25 mouse cellular contexts compared by ENCODE assay signal in genomic region chr7:105247671-105248070, GRCm38 (mm10). TPM values are rescaled to one million over a fixed set of nuclear protein-coding genes. Genes with fewer than 3 reads are reported as not detected.
"Had no signal": no experiment of that assay in that cellular context is flagged by ENCODE, and none has a peak within 500 bp of the region (broad histone marks: within the 10 kb centered on the region; RNA-seq: fewer than 3 reads in every experiment).

No protein-coding gene starts in this region.

- H3K9ac ChIP-seq: lung, embryonic 15.5 days; midbrain, embryonic 13.5 days; midbrain, embryonic 15.5 days; neural tube, embryonic 12.5 days; stomach, embryonic 15.5 days had no signal

- H3K27me3 ChIP-seq: lung, embryonic 15.5 days; megakaryocyte, embryonic 14.5 days; midbrain, embryonic 13.5 days; midbrain, embryonic 15.5 days; neural tube, embryonic 12.5 days; stomach, embryonic 15.5 days had no signal

- H3K9me3 ChIP-seq: lung, embryonic 15.5 days; megakaryocyte, embryonic 14.5 days; midbrain, embryonic 13.5 days; midbrain, embryonic 15.5 days; neural tube, embryonic 12.5 days; stomach, embryonic 15.5 days had no signal

- DNase-seq: lung, adult 2 months; lung, postnatal 14 days; lung, postnatal 36 days; right cerebral cortex, postnatal 14 days; thymus, adult 2 months; thymus, postnatal 25 days; thymus, postnatal 4 days had no signal

- H3K4me3 ChIP-seq: lung, embryonic 15.5 days; megakaryocyte, embryonic 14.5 days; midbrain, embryonic 13.5 days; midbrain, embryonic 15.5 days; neural tube, embryonic 12.5 days; stomach, embryonic 15.5 days had no signal

- ATAC-seq: lung, postnatal 0 days; midbrain, embryonic 13.5 days; midbrain, embryonic 15.5 days had no signal

- H3K4me1 ChIP-seq: lung, embryonic 15.5 days; megakaryocyte, embryonic 14.5 days; midbrain, embryonic 13.5 days; midbrain, embryonic 15.5 days; neural tube, embryonic 12.5 days; stomach, embryonic 15.5 days had no signal

- H3K4me2 ChIP-seq: lung, embryonic 15.5 days; midbrain, embryonic 11.5 days; midbrain, embryonic 13.5 days; midbrain, embryonic 15.5 days; neural tube, embryonic 12.5 days; stomach, embryonic 15.5 days had no signal

- H3K36me3 ChIP-seq: lung, embryonic 15.5 days; midbrain, embryonic 13.5 days; midbrain, embryonic 15.5 days; neural tube, embryonic 12.5 days; stomach, embryonic 15.5 days had no signal

- H3K27ac ChIP-seq: lung, embryonic 15.5 days; macrophage; midbrain, embryonic 13.5 days; midbrain, embryonic 15.5 days; neural tube, embryonic 12.5 days; stomach, embryonic 15.5 days; stomach, postnatal 0 days had no signal

RNA-seq across cellular contexts. Expression of gene Olfr688, which starts 40.2 kb away (rescaled TPM):
- total RNA-seq: megakaryocyte progenitor cell, adult 5-6 weeks; midbrain, postnatal 0 days; monocyte, adult 5-6 weeks; neutrophil, adult 5-6 weeks had no signal
- polyA plus RNA-seq: lung, adult 2 months; lung, embryonic 15.5 days; lung, postnatal 0 days; macrophage; midbrain, embryonic 11.5 days; midbrain, embryonic 13.5 days; midbrain, embryonic 15.5 days; midbrain, postnatal 0 days; neural tube, embryonic 12.5 days; neural tube, embryonic 14.5 days; spleen, adult 2 months; stomach, embryonic 15.5 days; stomach, postnatal 0 days; testis, adult 2 months; thymus, adult 2 months; urinary bladder, adult 2 months had no signal

RNA-seq across cellular contexts. Expression of gene Olfr686, which starts 40.4 kb away (rescaled TPM):
- total RNA-seq: megakaryocyte progenitor cell, adult 5-6 weeks; midbrain, postnatal 0 days; monocyte, adult 5-6 weeks; neutrophil, adult 5-6 weeks had no signal
- polyA plus RNA-seq: lung, adult 2 months; lung, embryonic 15.5 days; lung, postnatal 0 days; macrophage; midbrain, embryonic 11.5 days; midbrain, embryonic 13.5 days; midbrain, embryonic 15.5 days; midbrain, postnatal 0 days; neural tube, embryonic 12.5 days; neural tube, embryonic 14.5 days; spleen, adult 2 months; stomach, embryonic 15.5 days; stomach, postnatal 0 days; testis, adult 2 months; thymus, adult 2 months; urinary bladder, adult 2 months had no signal
